Mouse (Mus musculus) lung, postnatal 0 days (tissue): Measurements from ENCODE around the gene Osbpl10.

Experiments
- CTCF ChIP-seq: IDR thresholded peaks from 2 replicates; pipeline ENCODE4 v1.5.1; 2016; ENCODE audit warnings: antibody characterized with exemption, mild to moderate bottlenecking
- EP300 ChIP-seq: IDR thresholded peaks from 2 replicates; pipeline ENCODE4 v1.6.1; 2016; ENCODE audit warnings: antibody characterized with exemption, mild to moderate bottlenecking, control low read depth

GRCm38 (mm10) chr9:115023708-115024383 lies 45.5 kb downstream of the Osbpl10 start:
- TF ChIP-seq CTCF (no peak), EP300 (no peak)
